Mouse (Mus musculus): ENCODE data around the gene Morn3.
"Not testable (repeated sequence)": the region's sequence is repeated elsewhere in the genome, so short reads cannot be mapped to it uniquely, and the experiment has no call there.

Morn3 gene

DNA sequence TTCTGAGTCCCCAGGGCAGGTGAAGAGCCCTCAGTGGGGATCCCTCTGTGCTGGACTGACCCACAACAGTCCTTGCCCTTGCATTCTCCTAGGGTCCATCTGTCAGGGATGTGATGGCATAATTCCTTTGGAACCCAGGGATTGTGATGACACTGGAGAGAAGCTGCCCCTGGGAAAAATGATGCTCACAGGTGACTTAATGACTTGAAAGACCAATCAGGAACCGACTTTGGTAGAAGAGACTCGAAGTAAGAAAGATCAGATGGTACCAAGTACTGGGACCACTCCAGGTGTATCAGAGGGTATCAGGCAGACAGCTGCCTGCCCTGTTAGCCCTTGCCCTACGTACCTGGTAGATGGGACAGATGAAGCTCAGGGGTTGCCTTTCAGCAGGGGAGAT lies at the start of gene Morn3:
Gene Morn3, minus strand, starts transcription at position 101 of the 400 bp plus-strand sequence.
- no peak for DNase-seq

DNA sequence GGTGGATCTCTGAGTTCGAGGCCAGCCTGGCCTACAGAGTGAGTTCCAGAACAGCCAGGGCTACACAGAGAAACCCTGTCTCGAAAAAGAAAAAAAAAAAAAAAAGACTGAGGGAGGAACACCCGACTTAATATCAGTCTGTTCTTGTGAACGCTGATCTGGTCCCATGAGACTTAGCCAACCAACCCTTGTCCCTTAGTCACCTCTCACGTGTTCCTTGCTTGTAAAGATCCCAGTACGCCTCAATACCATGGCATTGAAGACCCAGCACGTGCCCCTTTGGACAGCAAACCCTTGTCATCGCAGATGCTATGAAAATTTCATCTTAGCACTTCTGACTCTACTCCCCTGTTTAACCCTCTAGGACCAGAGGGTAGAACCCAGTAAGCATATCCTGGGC lies 49.5 kb upstream of the Morn3 start:
- DNase-seq, result no peak

DNA sequence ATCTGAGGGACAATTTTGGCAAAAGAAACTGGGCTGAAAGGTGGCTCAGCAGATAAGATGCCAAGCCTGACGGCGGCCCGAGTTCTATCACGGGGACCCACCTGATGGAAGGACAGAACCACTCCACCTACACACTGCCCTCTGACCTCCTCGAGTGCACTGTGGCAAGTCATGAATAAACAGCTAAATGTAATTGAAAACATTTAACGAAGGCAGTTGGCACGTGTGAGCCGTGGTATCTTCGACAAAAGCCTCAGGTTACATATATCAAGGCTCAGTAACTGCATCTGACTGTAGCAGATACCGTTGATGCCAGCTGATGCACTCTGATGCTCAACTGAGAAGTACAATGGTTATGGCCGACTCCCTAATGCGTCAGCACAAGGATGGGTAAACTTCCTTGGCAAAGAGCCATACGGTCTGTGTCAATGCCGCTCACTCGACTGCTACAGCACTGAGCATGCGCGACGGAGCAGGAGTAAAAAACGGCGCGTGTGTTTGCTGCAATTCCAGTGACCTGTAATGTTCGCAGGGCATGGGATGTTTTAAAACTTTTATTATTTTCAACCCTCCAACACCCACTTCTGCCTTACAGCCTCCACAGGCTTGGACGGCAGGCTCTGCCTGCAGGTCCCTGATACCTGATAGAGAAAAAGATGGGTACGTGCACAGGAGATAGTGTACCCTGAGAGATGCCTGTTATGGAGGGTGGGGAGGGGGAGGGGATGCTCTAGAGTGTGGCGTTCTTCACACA lies 47.6 kb upstream of the Morn3 start:
- no peak for DNase-seq

DNA sequence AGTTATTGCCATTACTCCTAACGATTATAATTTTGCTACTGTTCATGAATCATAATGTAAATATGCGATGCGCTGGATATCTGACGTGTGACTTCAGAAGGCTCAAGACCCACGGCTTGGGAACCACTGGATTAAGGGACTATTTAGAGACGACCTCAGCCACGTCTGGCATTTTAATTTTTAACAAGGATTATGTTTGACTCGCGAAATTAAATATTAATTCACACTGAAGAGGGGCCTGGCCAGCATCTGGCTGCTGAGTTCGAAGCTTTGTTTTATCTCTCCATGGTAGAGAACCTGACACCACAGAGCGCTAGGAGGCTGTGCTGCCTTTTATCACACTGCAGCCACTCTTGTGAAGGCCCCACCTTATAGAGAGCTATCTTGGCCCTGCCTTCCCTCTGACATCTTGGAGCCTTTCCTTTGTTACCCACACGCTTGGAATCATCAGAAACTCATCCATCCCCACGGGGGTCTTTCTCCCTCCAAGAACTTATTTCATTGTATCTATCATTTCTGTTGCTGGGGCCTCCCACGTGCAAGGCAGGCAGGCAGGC lies 46.3 kb upstream of the Morn3 start:
- no peak for DNase-seq

GRCm38 (mm10) chr5:123090560-123091306 lies 43.9 kb upstream of the Morn3 start:
- DNase-seq, result no peak

DNA sequence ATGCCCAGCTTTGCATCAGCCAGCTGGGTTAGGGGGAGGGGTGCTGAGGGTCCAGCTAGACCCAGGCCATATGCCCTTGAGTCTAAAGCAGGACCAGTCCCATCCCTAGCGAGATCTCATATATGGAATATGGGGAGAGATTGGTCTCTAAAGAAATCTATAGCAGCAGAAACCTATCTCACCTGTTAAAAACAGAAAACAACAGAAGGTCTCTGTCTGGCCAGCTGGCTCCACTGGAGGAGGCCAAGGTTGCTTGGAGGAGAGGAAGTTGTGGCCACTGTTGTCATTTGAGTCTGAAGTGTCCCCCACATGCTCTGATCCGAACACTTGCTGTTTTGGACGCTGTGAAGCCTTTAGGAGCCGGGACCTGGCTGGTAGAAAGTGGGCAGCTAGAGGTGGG lies 42.0 kb upstream of the Morn3 start:
- no peak for DNase-seq

- no peak for DNase-seq
Observed at GRCm38 (mm10) chr5:123086501-123086900, 39.7 kb upstream of the Morn3 start.

GRCm38 (mm10) chr5:123083340-123084050 lies 36.7 kb upstream of the Morn3 start:
- no peak for DNase-seq

DNA sequence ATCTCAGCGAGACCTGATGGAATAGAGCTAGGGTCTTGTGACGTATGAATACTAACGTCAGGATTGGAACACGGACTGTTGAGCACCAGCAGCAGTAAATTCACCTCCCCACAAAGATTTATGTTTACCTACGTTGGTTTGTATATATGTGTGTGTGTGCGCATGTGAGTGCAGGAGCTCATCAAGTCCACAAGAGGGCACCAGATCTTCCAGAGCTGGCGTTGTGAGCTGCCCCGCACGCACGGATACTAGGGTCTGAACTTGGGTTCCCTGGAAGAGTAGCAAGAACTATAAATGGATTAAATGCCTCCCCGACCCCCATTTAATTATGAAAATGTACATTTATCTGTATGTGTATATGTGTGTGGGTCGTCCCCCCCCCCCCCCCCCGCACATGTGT lies 33.7 kb upstream of the Morn3 start:
- DNase-seq, result no peak

GRCm38 (mm10) chr5:123080041-123080440 lies 33.2 kb upstream of the Morn3 start:
- DNase-seq, result no peak

DNA sequence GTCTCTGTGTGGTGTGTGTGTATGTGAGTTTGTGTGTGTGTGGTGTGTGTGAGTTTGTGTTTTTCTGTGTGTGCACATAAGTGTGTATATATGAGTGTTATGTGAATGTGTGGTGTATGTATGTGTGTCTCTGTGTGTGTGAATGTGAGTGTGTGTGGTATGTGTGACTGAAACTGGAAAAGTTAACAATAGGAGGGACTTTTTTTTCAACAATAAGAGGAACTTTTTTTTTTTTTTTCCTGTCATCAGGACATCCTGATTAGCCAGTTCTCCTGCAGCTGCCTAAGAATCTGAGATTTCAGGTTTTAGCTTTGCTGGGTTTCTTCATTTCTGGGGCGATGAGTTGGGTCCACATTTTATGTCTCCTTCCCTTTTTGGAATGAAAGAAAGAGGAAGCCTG lies 32.8 kb upstream of the Morn3 start:
- no peak for DNase-seq

DNA sequence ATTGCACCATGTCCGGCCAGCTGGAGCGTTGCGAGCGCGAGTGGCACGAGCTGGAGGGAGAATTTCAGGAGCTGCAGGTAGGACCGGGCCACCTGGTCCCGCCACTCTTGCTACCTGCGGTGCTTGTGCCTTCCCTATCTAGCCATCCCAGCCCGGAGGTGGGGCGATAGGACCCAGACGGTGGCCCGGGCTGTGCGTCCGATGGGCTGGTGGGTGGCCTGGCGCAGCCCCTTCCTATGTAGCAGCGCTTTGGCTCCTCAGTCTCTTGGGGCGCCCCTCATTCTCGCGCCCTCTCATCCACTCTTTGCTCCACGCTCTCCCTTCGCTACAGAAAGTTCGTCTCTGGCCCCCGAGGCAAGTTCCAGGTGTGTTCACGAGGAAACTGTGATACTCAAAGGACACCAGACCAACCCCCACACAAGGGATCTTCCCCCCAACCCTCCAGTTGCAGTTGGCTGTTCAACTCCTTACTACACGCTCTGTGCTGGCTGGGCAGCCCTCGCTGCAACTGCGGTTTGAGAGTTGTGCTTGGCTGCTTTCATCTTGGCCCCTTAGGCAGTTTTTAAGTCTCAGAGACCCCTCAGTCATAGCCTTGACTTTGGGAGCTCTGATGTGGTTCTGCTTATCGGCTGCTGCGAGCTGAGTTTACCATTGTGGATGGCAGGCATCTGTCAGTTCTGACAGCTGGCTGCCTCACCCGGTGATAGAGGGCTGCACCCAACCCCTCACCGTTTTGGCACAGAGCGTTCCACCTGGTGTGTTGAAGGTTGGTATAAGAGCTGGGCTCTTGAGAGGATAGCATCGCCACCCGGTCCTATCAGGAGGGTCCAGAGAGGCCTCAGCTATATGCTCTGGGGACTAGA lies 29.8 kb upstream of the Morn3 start:
- peak; percentile 78 to 88 for DNase-seq

DNA sequence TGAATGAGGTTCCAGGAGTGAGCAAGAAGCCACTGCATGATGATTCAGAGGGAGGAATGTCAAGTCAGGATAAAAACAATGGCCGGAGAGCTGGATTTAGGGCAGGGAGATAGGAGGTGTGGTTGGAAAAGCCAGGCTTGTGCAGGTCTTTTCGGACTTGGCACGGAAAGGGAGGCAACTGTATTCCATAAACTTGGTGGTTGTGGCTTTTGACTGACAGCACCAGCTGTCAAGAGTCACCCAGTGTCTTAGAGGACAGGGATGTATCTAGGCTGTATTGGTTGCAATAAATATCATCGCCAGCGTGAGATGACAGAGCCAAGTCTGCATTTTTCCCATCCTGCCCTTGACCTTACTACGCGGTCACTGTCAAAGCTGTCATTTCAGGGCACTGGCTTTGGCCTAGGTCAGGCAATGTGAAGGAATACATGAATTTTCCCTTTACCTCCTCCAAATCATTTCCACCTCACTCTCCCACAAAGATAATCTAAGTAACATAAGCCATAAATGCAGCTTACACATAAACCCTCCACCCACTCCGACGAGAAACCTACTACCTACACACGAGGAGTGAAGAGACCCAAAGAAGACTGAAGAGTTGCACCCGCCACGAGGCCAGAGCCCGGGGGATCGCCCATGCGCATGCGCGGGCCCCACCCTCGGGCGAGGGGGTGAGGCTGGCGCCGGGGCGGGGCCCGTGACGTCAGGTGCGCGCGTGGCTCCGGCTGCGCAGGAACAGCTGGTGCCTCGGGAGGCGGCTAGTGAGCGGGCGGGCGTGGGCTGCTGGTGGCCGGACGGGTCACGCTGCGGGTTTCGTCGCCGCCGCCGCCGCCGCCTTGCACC lies 29.0 kb upstream of the Morn3 start:
- DNase-seq, result peak; percentile 90 to 91

DNA sequence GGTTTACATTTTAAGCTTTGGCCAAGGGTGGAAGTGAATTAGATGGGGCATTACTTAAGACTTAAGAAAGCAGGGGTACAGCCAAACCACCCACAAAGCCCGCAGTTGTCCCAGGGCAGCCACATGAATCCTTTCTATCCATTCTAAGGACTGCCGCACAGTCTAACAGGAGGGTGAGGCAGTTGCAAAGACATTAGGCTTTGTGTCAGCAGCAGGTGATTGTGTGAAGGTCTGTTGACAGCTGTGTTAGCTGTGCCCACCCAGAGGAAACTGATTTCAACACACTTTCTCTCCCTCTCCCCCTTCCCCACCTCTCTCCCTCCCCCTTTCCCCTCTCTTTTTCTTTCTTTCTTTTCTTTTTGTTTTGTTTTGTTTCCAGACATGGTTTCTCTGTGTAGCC lies 21.9 kb upstream of the Morn3 start:
- no peak for DNase-seq

- no peak for DNase-seq
Observed at GRCm38 (mm10) chr5:123068115-123068514, 21.3 kb upstream of the Morn3 start, which contains the start of gene Tmem120b. TSS of gene Tmem120b (plus strand) at chr5:123068415.

DNA sequence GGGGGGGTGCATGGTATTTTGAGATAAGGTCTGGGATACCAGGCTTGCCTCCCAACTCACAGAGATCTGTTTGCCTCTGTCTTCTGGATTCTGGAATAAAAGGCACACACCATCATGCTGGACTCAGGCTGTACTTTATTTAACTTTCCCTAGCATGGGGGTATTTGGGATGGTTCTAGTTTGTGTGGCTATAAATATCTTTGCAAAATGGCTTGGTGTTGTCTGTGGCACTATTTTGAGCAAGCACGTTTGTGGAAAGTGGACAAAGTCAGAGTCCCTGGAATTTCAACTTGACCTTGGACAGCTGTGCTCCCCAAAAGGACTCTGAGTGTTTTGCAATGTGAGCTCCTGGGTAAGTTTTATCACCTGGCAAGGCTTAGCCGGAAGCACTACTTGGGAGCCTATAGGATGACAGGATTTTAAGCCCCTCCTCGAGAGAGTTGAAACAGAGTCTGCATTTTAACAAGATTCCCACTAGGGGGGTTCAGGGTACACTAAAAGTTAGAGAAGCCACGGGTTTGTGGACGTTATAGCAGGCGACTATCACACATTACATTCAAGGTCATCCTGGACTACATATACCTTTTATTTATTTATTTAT lies 20.7 kb upstream of the Morn3 start:
- peak in 1 of 2 experiments; percentile 45 for DNase-seq

- peak in 1 of 2 experiments; percentile 34 for DNase-seq
Observed at GRCm38 (mm10) chr5:123064207-123064606, 17.4 kb upstream of the Morn3 start.

DNA sequence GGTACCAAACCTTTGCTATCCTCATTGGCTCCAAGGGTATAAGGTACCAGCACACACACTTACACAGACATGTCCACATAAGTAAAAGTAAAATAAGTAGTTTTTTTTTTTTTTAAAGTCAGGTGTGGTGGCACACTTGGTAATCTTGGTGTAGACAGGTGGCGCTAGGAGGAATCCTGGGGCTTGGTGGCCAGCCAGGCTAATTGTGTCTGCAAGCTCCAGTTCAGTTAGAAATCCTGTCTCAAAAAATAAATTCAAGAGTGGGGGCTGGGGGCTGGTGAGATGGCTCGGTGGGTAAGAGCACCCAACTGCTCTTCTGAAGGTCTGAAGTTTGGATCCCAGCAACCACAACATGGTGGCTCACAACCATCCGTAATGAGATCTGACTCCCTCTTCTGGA lies 16.3 kb upstream of the Morn3 start:
- DNase-seq, result no peak

DNA sequence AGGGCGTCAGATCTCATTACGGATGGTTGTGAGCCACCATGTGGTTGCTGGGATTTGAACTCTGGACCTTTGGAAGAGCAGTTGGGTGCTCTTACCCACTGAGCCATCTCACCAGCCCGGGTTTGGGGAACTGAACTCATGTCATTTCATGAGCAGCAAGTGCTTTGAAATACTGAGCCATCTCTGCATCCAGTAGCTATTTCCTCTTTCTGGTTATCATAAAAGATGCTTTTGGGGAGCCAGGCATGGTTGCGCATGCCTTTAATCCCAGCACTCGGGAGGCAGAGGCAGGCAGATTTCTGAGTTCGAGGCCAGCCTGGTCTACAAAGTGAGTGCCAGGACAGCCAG lies 14.6 kb upstream of the Morn3 start:
- DNase-seq, result not testable (repeated sequence)

- no peak for DNase-seq
Observed at GRCm38 (mm10) chr5:123060706-123061401, 14.0 kb upstream of the Morn3 start.
